Mouse (Mus musculus): ENCODE results near the gene S100a2. TPM values are rescaled to one million over a fixed set of nuclear protein-coding genes. Genes with fewer than 3 reads are reported as not detected.

The S100a2 gene
- polyA plus RNA-seq, 1 experiment from 2014 or later, result not detected

GRCm38 (mm10) chr3:90582156-90582555 is 7.9 kb upstream of the S100a2 start:
- no peak overlapping the region for H3K9ac ChIP-seq (replicated peaks)
- H3K4me1 ChIP-seq, result no peaks in the 10 kb centered on the region
- no peak for ATAC-seq (ENCODE audit: low FRiP score)
- 97% methylated on average over 1 of the region's 1 CpGs for WGBS
- H3K27me3 ChIP-seq (replicated peaks), result no peaks in the 10 kb centered on the region
- no peak overlapping the region for H3K4me3 ChIP-seq (replicated peaks)
- H3K27ac ChIP-seq (replicated peaks), result no peak overlapping the region
- H3K9me3 ChIP-seq (replicated peaks), result no peaks in the 10 kb centered on the region
- no peaks in the 10 kb centered on the region for H3K36me3 ChIP-seq
- no peak overlapping the region for H3K4me2 ChIP-seq

DNA sequence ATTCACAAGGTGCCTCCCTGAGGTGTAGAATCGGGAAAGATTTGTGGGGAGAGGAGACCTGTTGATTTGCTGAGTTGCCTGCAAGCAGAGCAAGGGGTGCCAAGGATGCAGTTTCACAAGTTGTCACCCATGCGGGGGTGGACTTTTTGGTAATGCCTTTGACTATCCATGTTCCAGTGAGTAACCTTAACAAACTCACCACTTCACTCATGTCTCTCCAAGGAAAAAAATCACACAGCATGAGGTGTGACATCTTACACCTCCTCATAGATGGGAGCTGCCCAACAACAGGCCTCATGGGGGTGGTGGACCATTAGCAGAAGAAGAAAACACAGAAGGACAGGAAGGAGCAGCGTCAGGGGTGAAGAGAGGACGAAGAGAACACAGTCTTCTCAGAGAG is 7.5 kb upstream of the S100a2 start:
- WGBS, result 86% methylated on average over 4 of the region's 4 CpGs
- Histone ChIP-seq H3K4me2 (no peak overlapping the region), H3K9ac (replicated peaks) (no peak overlapping the region), H3K27ac (replicated peaks) (no peak overlapping the region), H3K9me3 (replicated peaks) (no peaks in the 10 kb centered on the region), H3K36me3 (no peaks in the 10 kb centered on the region), H3K4me3 (replicated peaks) (no peak overlapping the region), H3K4me1 (no peaks in the 10 kb centered on the region), H3K27me3 (replicated peaks) (no peaks in the 10 kb centered on the region)
- no peak for ATAC-seq (ENCODE audit: low FRiP score)

GRCm38 (mm10) chr3:90583893-90584292 is 6.2 kb upstream of the S100a2 start:
- H3K27me3 ChIP-seq (replicated peaks), result no peaks in the 10 kb centered on the region
- ATAC-seq (ENCODE audit: low FRiP score), result no peak
- no peaks in the 10 kb centered on the region for H3K9me3 ChIP-seq (replicated peaks)
- no peak overlapping the region for H3K27ac ChIP-seq (replicated peaks)
- no peak overlapping the region for H3K4me3 ChIP-seq (replicated peaks)
- 52% methylated on average over 3 of the region's 3 CpGs for WGBS
- H3K4me2 ChIP-seq, result no peak overlapping the region
- H3K9ac ChIP-seq (replicated peaks), result no peak overlapping the region
- no peaks in the 10 kb centered on the region for H3K4me1 ChIP-seq
- no peaks in the 10 kb centered on the region for H3K36me3 ChIP-seq

- no peaks in the 10 kb centered on the region for H3K36me3 ChIP-seq
- no peak overlapping the region for H3K4me2 ChIP-seq
- WGBS, result 39% methylated on average over 5 of the region's 5 CpGs
- ATAC-seq (ENCODE audit: low FRiP score), result peak; percentile 17; the same call in 1 of the 2 replicates
- H3K27ac ChIP-seq (replicated peaks), result no peak overlapping the region
- no peaks in the 10 kb centered on the region for H3K4me1 ChIP-seq
- H3K4me3 ChIP-seq (replicated peaks), result no peak overlapping the region
- H3K27me3 ChIP-seq (replicated peaks), result no peaks in the 10 kb centered on the region
- no peaks in the 10 kb centered on the region for H3K9me3 ChIP-seq (replicated peaks)
- no peak overlapping the region for H3K9ac ChIP-seq (replicated peaks)
Measured at GRCm38 (mm10) chr3:90585595-90585994, 4.5 kb upstream of the S100a2 start.

GRCm38 (mm10) chr3:90586016-90586643 is 3.9 kb upstream of the S100a2 start:
- no peak overlapping the region for H3K27ac ChIP-seq (replicated peaks)
- no peak overlapping the region for H3K9ac ChIP-seq (replicated peaks)
- no peak overlapping the region for H3K4me3 ChIP-seq (replicated peaks)
- H3K9me3 ChIP-seq (replicated peaks), result no peaks in the 10 kb centered on the region
- no peaks in the 10 kb centered on the region for H3K27me3 ChIP-seq (replicated peaks)
- no peak; the same call in 1 of the 2 replicates for ATAC-seq (ENCODE audit: low FRiP score)
- no peak overlapping the region for H3K4me2 ChIP-seq
- WGBS, result 87% methylated on average over 15 of the region's 15 CpGs
- no peaks in the 10 kb centered on the region for H3K4me1 ChIP-seq
- H3K36me3 ChIP-seq, result no peaks in the 10 kb centered on the region

- Histone ChIP-seq H3K4me1 (no peaks in the 10 kb centered on the region), H3K4me2 (no peak overlapping the region), H3K4me3 (replicated peaks) (no peak overlapping the region), H3K9me3 (replicated peaks) (no peaks in the 10 kb centered on the region), H3K27ac (replicated peaks) (no peak overlapping the region), H3K27me3 (replicated peaks) (no peaks in the 10 kb centered on the region), H3K9ac (replicated peaks) (no peak overlapping the region), H3K36me3 (no peaks in the 10 kb centered on the region)
- 79% methylated on average over 10 of the region's 10 CpGs for WGBS
- ATAC-seq (ENCODE audit: low FRiP score), result no peak
Measured at GRCm38 (mm10) chr3:90586906-90587305, 3.1 kb upstream of the S100a2 start.

DNA sequence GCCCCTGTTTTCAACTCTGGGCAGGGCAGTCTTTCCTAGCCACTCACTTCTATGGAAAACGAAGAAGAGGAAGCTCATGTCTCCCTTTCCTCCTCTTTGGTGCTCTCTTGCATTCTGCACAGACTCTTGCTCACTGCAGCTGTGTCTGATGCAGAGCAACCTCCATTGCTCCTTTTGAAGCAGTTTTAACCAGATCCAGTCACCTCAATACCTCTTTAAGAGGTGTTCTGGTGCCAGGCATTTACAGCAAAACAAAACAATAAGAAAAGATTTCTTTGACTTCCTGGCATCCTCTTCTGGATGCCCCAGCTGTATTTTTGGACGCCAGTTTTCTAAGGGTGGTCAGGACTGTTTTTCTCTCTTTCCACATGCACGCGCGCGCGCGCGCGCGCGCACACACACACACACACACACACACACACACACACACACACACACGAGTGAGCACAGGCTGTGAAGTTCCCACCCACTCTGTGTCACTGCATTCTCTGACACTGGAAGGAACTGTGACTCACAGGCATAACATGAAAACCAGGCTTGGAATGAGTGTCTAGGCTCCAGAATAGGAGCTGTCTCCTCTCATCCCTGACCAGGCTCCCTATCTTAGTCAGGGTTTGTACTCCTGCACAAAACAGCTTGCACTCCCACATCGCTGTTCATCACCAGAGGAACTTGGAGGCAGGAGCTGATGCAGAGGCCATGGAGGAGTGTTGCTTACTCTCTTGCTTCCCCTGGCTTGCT is 2.5 kb upstream of the S100a2 start:
- no peak overlapping the region for H3K4me3 ChIP-seq (replicated peaks)
- no peaks in the 10 kb centered on the region for H3K4me1 ChIP-seq
- 92% methylated on average over 14 of the region's 14 CpGs for WGBS
- H3K27me3 ChIP-seq (replicated peaks), result no peaks in the 10 kb centered on the region
- no peak for ATAC-seq (ENCODE audit: low FRiP score)
- H3K9me3 ChIP-seq (replicated peaks), result no peaks in the 10 kb centered on the region
- no peak overlapping the region for H3K27ac ChIP-seq (replicated peaks)
- no peak overlapping the region for H3K4me2 ChIP-seq
- H3K9ac ChIP-seq (replicated peaks), result no peak overlapping the region
- no peaks in the 10 kb centered on the region for H3K36me3 ChIP-seq

DNA sequence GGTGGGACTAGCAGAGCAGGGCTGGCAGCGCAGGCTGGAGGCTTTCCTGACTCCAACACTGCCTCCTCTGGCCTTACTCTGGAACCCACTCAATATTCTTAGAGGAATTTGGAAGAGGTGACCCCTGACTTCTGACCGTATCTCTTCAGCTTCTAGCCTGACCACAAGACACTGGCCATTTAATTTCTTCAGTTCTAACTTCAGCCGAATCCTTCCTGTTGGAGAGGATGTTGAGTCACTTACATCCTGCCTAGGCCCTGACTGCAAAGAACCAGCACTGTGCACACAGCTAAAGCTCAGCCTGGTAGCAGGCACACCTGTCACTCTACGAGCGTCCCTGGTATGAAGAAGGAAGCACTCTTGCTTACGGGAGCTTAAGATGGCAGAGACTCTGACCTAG is 657 bp upstream of the S100a2 start:
- Histone ChIP-seq H3K36me3 (no peaks in the 10 kb centered on the region), H3K9me3 (replicated peaks) (no peaks in the 10 kb centered on the region), H3K27me3 (replicated peaks) (no peaks in the 10 kb centered on the region), H3K4me1 (no peaks in the 10 kb centered on the region), H3K27ac (replicated peaks) (no peak overlapping the region), H3K4me2 (no peak overlapping the region), H3K4me3 (replicated peaks) (no peak overlapping the region), H3K9ac (replicated peaks) (no peak overlapping the region)
- ATAC-seq (ENCODE audit: low FRiP score), result no peak
- 87% methylated on average over 6 of the region's 6 CpGs for WGBS

DNA sequence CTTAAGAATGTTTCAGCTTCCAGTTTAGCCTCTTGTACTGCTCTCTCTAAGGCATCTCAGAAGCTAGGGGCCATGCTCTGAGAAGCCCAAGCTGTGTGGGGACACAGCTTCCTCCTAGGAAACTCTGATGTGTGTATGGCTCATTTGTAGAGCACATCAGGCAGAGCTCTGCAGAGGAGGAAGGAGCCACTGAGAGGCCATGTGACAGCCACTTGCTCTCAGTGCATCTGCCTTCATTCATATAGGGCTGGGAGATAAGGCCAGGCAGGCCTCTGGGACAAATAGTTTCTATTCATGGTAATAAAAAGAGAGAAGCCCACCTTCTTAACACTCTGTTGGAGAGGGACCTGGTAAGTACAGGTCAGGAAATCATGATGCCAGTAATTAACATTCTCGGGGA is 4.4 kb downstream of the S100a2 start:
- no peaks in the 10 kb centered on the region for H3K36me3 ChIP-seq
- 82% methylated on average over 1 of the region's 1 CpGs for WGBS
- no peak overlapping the region for H3K4me3 ChIP-seq (replicated peaks)
- ATAC-seq (ENCODE audit: low FRiP score), result no peak
- H3K9me3 ChIP-seq (replicated peaks), result no peaks in the 10 kb centered on the region
- no peaks in the 10 kb centered on the region for H3K27me3 ChIP-seq (replicated peaks)
- H3K9ac ChIP-seq (replicated peaks), result no peak overlapping the region
- no peak overlapping the region for H3K27ac ChIP-seq (replicated peaks)
- H3K4me2 ChIP-seq, result no peak overlapping the region
- no peaks in the 10 kb centered on the region for H3K4me1 ChIP-seq

GRCm38 (mm10) chr3:90595556-90595955 is 5.5 kb downstream of the S100a2 start:
- Histone ChIP-seq H3K9me3 (replicated peaks) (no peaks in the 10 kb centered on the region), H3K27me3 (replicated peaks) (no peaks in the 10 kb centered on the region), H3K36me3 (no peaks in the 10 kb centered on the region), H3K9ac (replicated peaks) (no peak overlapping the region), H3K27ac (replicated peaks) (no peak overlapping the region), H3K4me3 (replicated peaks) (no peak overlapping the region), H3K4me2 (no peak overlapping the region), H3K4me1 (no peaks in the 10 kb centered on the region)
- no peak for ATAC-seq (ENCODE audit: low FRiP score)
- 75% methylated on average over 5 of the region's 5 CpGs for WGBS

DNA sequence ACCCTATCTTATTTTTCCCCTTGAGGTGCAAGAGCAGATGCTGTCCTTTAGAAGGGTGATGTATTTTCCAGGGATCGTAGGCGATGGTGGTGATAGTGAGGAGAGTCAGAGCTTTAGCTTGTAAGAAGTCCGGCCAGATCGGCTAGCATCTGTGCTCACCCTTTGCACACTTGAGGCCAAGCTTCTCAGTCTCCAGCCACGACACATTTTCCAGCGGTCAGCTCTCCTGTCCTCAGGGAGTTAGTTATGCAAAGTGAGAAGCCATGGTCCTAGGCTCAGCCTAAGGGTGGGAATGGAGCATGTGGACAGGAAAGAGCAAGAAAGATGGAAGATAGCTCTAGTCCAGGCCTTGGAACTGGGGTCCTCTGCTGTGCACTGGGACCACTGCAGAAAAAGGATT is 6.8 kb downstream of the S100a2 start:
- no peak overlapping the region for H3K9ac ChIP-seq (replicated peaks)
- no peak overlapping the region for H3K4me3 ChIP-seq (replicated peaks)
- H3K36me3 ChIP-seq, result no peaks in the 10 kb centered on the region
- no peaks in the 10 kb centered on the region for H3K4me1 ChIP-seq
- ATAC-seq (ENCODE audit: low FRiP score), result no peak
- no peak overlapping the region for H3K4me2 ChIP-seq
- H3K27ac ChIP-seq (replicated peaks), result no peak overlapping the region
- no peaks in the 10 kb centered on the region for H3K9me3 ChIP-seq (replicated peaks)
- H3K27me3 ChIP-seq (replicated peaks), result no peaks in the 10 kb centered on the region
- 94% methylated on average over 6 of the region's 6 CpGs for WGBS

GRCm38 (mm10) chr3:90597736-90598135 is 7.7 kb downstream of the S100a2 start:
- no peak for ATAC-seq (ENCODE audit: low FRiP score)
- no peak overlapping the region for H3K4me2 ChIP-seq
- no peak overlapping the region for H3K4me3 ChIP-seq (replicated peaks)
- no peaks in the 10 kb centered on the region for H3K4me1 ChIP-seq
- no peak overlapping the region for H3K9ac ChIP-seq (replicated peaks)
- no peaks in the 10 kb centered on the region for H3K36me3 ChIP-seq
- H3K27ac ChIP-seq (replicated peaks), result no peak overlapping the region
- WGBS, result 60% methylated on average over 6 of the region's 6 CpGs
- no peaks in the 10 kb centered on the region for H3K27me3 ChIP-seq (replicated peaks)
- no peaks in the 10 kb centered on the region for H3K9me3 ChIP-seq (replicated peaks)

Data from neural tube, embryonic 15.5 days (tissue).